In genomic region chr5:53401093-53401492, GRCm38 (mm10) we compare ENCODE assay signal across 19 mouse cellular contexts.
A peak's percentile ranks its signal among the peaks of the same experiment; 100 is the strongest.
DNase-seq lines count a peak whose midpoint lies in the region; ATAC-seq and TF ChIP-seq lines count a peak whose summit lies in the region.
"Had no signal": no experiment of that assay in that cellular context is flagged by ENCODE, and none has a peak within 500 bp of the region (broad histone marks: within the 10 kb centered on the region; RNA-seq: fewer than 3 reads in every experiment).

No protein-coding gene starts in this region.

- WGBS in lung, postnatal 0 days, result 37% methylated on average over 4 of the region's 4 CpGs
- 35% methylated on average over 4 of the region's 4 CpGs for WGBS in macrophage (ENCODE audit: missing documents)
- WGBS in liver, embryonic 12.5 days (ENCODE audit: insufficient replicate concordance), result 45% methylated on average over 4 of the region's 4 CpGs

- H3K4me1 ChIP-seq in lung, postnatal 0 days (ENCODE audit: insufficient read depth, low read depth, low read length), result no peaks in the 10 kb centered on the region
- H3K4me1 ChIP-seq in brown adipose tissue, adult 24 weeks (ENCODE audit: control insufficient read depth, insufficient read depth, insufficient read length, low read length), result no peaks in the 10 kb centered on the region
- peaks cover 11% of the 10 kb centered on the region; the same call in 1 of the 2 replicates for H3K4me1 ChIP-seq in liver, embryonic 12.5 days
- H3K4me1 ChIP-seq: embryonic facial prominence, embryonic 15.5 days; heart, embryonic 13.5 days; hindbrain, embryonic 10.5 days; intestine, embryonic 15.5 days; lung, embryonic 15.5 days; midbrain, embryonic 12.5 days had no signal

- intact Hi-C loops in left cerebral cortex, adult 2 months (cut with DNase I), result no loop called here

- TF ChIP-seq EP300 in lung, postnatal 0 days (IDR thresholded peaks at IDR 0.05), result no peak

- no peak for ATAC-seq in lung, postnatal 0 days
- no peak for ATAC-seq in liver, embryonic 12.5 days
- ATAC-seq: intestine, embryonic 15.5 days had no signal

- H3K36me3 ChIP-seq in lung, postnatal 0 days (ENCODE audit: insufficient read depth, low read length), result no peaks in the 10 kb centered on the region
- H3K36me3 ChIP-seq in macrophage (ENCODE audit: inconsistent target), result no peaks in the 10 kb centered on the region
- no peaks in the 10 kb centered on the region for H3K36me3 ChIP-seq in liver, embryonic 12.5 days
- H3K36me3 ChIP-seq: embryonic facial prominence, embryonic 15.5 days; forebrain, embryonic 10.5 days; heart, embryonic 13.5 days; hindbrain, embryonic 10.5 days; intestine, embryonic 15.5 days; limb, embryonic 10.5 days; lung, embryonic 15.5 days; midbrain, embryonic 12.5 days had no signal

- DNase-seq in lung, postnatal 0 days (ENCODE audit: low spot score), result peak; percentile 36
- no peak for DNase-seq in lung, postnatal 14 days
- no peak for DNase-seq in left cerebral cortex, adult 2 months (ENCODE audit: extremely low spot score in 1 of 2, low spot score in 2 of 2)
- no peak for DNase-seq in adrenal gland, adult 2 months
- DNase-seq: adrenal gland, postnatal 25 days; cerebellum, adult 9-11 months; kidney, postnatal 4 days had no signal

- H3K9ac ChIP-seq in lung, postnatal 0 days (replicated peaks; ENCODE audit: low read depth), result no peak overlapping the region
- H3K9ac ChIP-seq in liver, embryonic 12.5 days, result no peak overlapping the region
- H3K9ac ChIP-seq: embryonic facial prominence, embryonic 15.5 days; heart, embryonic 13.5 days; intestine, embryonic 15.5 days; lung, embryonic 15.5 days; midbrain, embryonic 12.5 days had no signal

- H3K4me3 ChIP-seq in lung, postnatal 0 days (ENCODE audit: low read depth, low read length), result no peak overlapping the region
- no peak overlapping the region for H3K4me3 ChIP-seq in brown adipose tissue, adult 24 weeks (ENCODE audit: insufficient read depth, low read depth, low read length)
- no peak overlapping the region for H3K4me3 ChIP-seq in macrophage (ENCODE audit: inconsistent target)
- H3K4me3 ChIP-seq in left cerebral cortex, adult 2 months, result no peak overlapping the region
- H3K4me3 ChIP-seq in liver, embryonic 12.5 days, result no peak overlapping the region
- H3K4me3 ChIP-seq: embryonic facial prominence, embryonic 15.5 days; forebrain, embryonic 10.5 days; heart, embryonic 13.5 days; hindbrain, embryonic 10.5 days; intestine, embryonic 15.5 days; limb, embryonic 10.5 days; lung, embryonic 15.5 days; midbrain, embryonic 12.5 days had no signal

- H3K79me2 ChIP-seq in macrophage (ENCODE audit: inconsistent target), result no peaks in the 10 kb centered on the region

- no peaks in the 10 kb centered on the region for H3K27me3 ChIP-seq in lung, postnatal 0 days (replicated peaks; ENCODE audit: insufficient read depth, low read length)
- H3K27me3 ChIP-seq in liver, embryonic 12.5 days (replicated peaks), result no peaks in the 10 kb centered on the region
- H3K27me3 ChIP-seq: embryonic facial prominence, embryonic 15.5 days; heart, embryonic 13.5 days; intestine, embryonic 15.5 days; lung, embryonic 15.5 days; midbrain, embryonic 12.5 days had no signal

- no peak for TF ChIP-seq CTCF in lung, postnatal 0 days (IDR thresholded peaks at IDR 0.05)
- TF ChIP-seq CTCF in left cerebral cortex, adult 2 months (IDR thresholded peaks at IDR 0.05), result no peak

- no peak overlapping the region for H3K4me2 ChIP-seq in lung, postnatal 0 days (replicated peaks; ENCODE audit: low read depth, low read length)
- no peak overlapping the region for H3K4me2 ChIP-seq in liver, embryonic 12.5 days
- H3K4me2 ChIP-seq: embryonic facial prominence, embryonic 15.5 days; heart, embryonic 13.5 days; intestine, embryonic 15.5 days; liver, embryonic 11.5 days; lung, embryonic 15.5 days; midbrain, embryonic 12.5 days had no signal

- no peak overlapping the region for H3K27ac ChIP-seq in lung, postnatal 0 days (ENCODE audit: low read length)
- peak overlapping the region; percentile 54 for H3K27ac ChIP-seq in brown adipose tissue, adult 24 weeks (replicated peaks; ENCODE audit: low read depth, low read length)
- H3K27ac ChIP-seq in macrophage, result peak overlapping the region; percentile 99
- no peak overlapping the region for H3K27ac ChIP-seq in left cerebral cortex, adult 2 months
- no peak overlapping the region for H3K27ac ChIP-seq in liver, embryonic 12.5 days
- H3K27ac ChIP-seq: embryonic facial prominence, embryonic 15.5 days; forebrain, embryonic 10.5 days; heart, embryonic 13.5 days; hindbrain, embryonic 10.5 days; intestine, embryonic 15.5 days; limb, embryonic 10.5 days; lung, embryonic 15.5 days; midbrain, embryonic 12.5 days had no signal

- no peaks in the 10 kb centered on the region for H3K9me3 ChIP-seq in lung, postnatal 0 days (ENCODE audit: low read length)
- no peaks in the 10 kb centered on the region for H3K9me3 ChIP-seq in liver, embryonic 12.5 days (replicated peaks)
- H3K9me3 ChIP-seq: embryonic facial prominence, embryonic 15.5 days; forebrain, embryonic 10.5 days; heart, embryonic 13.5 days; hindbrain, embryonic 10.5 days; intestine, embryonic 15.5 days; limb, embryonic 10.5 days; lung, embryonic 15.5 days; midbrain, embryonic 12.5 days had no signal

Comparison
In these comparisons a context has a peak if more than half of its experiments do, and no peak if none do; other contexts are left out.
1. H3K27ac ChIP-seq: peak in brown adipose tissue, adult 24 weeks (single experiment) and macrophage (single experiment); none in lung, postnatal 0 days (single experiment), left cerebral cortex, adult 2 months (single experiment) and liver, embryonic 12.5 days (single experiment).